Mouse (Mus musculus) brain, embryonic 14.5 days (tissue): ENCODE data around the gene Cyth3.

ENCODE experiments used
- CTCF ChIP-seq: fragments of 200-500 bp; IDR thresholded peaks from 2 replicates; pipeline ENCODE4 v1.5.1; 2012; ENCODE audit warnings: inconsistent platforms, mild to moderate bottlenecking, moderate library complexity, borderline replicate concordance; ENCODE audit not compliant: insufficient read depth, insufficient read length; ENCODE audit errors: extremely low read depth
- POLR2A ChIP-seq: fragments of 200-500 bp; IDR thresholded peaks from 2 replicates; pipeline ENCODE4 v1.6.1; 2012; ENCODE audit warnings: mild to moderate bottlenecking, inconsistent platforms, borderline replicate concordance; ENCODE audit not compliant: poor library complexity, insufficient read depth, insufficient read length, severe bottlenecking; ENCODE audit errors: extremely low read depth

- TF ChIP-seq POLR2A (no peak), CTCF (no peak)
Observed at GRCm38 (mm10) chr5:143668884-143669283, 46.6 kb downstream of the Cyth3 start.
